Mouse (Mus musculus) forebrain, embryonic 10.5 days (tissue): ENCODE data around the gene Chd5. TPM values are rescaled to one million over a fixed set of nuclear protein-coding genes. Genes with fewer than 3 reads are reported as not detected.

Experiments
- DNase-seq: peaks from one replicate; pipeline ENCODE4 v3.0.0-alpha.2; 2017; ENCODE audit warnings: low spot score; ENCODE audit errors: extremely low spot score
- H3K27ac ChIP-seq: fragments of 300-500 bp; sonication (generic); 2 replicates; pipeline ENCODE4 v1.5.1; 2016; ENCODE audit warnings: mild to moderate bottlenecking
- H3K27me3 ChIP-seq: fragments of 300-500 bp; sonication (generic); 2 replicates; pipeline ENCODE4 v1.6.1; 2016; ENCODE audit warnings: mild to moderate bottlenecking; ENCODE audit not compliant: poor library complexity, severe bottlenecking
- H3K36me3 ChIP-seq: fragments of 300-500 bp; sonication (generic); replicated peaks from 2 replicates; pipeline ENCODE4 v1.6.1; 2016; ENCODE audit warnings: mild to moderate bottlenecking, moderate library complexity
- H3K4me1 ChIP-seq: fragments of 300-500 bp; sonication (generic); 2 replicates; pipeline ENCODE4 v1.6.1; 2016
- H3K4me3 ChIP-seq: fragments of 300-500 bp; sonication (generic); 2 replicates; pipeline ENCODE4 v1.5.1; 2016; ENCODE audit warnings: mild to moderate bottlenecking, moderate library complexity
- H3K9me3 ChIP-seq: fragments of 300-500 bp; sonication (generic); 2 replicates; pipeline ENCODE4 v1.6.1; 2016; ENCODE audit warnings: mild to moderate bottlenecking, moderate library complexity
- WGBS: fragments of 180-500 bp; shearing (Covaris S2); methylation state at CpG from one replicate; pipeline ENCODE4 v1.1.7; 2016; 5-methylcytosine and 5-hydroxymethylcytosine counted together
- polyA plus RNA-seq: library from polyadenylated mRNA; unstranded; fragments of >200 nt; fragmentation: Nextera tagmentation; extraction: Ambion mirVana; gene quantifications from 2 replicates; pipeline ENCODE4 v1.2.1, GENCODE M21; 2016

Chd5 gene
- polyA plus RNA-seq, 1 experiment from 2014 or later: 0.31 TPM

GRCm38 (mm10) chr4:152345120-152345889 lies 6.9 kb downstream of the Chd5 start:
- peaks cover 32% of the 10 kb centered on the region for H3K4me1 ChIP-seq
- H3K9me3 ChIP-seq: no peaks in the 10 kb centered on the region
- no peak overlapping the region for H3K27ac ChIP-seq
- no peak for DNase-seq
- WGBS: 60% methylated on average over 7 of the region's 7 CpGs
- peaks cover 79% of the 10 kb centered on the region for H3K27me3 ChIP-seq
- no peaks in the 10 kb centered on the region for H3K36me3 ChIP-seq
- no peak overlapping the region for H3K4me3 ChIP-seq

DNA sequence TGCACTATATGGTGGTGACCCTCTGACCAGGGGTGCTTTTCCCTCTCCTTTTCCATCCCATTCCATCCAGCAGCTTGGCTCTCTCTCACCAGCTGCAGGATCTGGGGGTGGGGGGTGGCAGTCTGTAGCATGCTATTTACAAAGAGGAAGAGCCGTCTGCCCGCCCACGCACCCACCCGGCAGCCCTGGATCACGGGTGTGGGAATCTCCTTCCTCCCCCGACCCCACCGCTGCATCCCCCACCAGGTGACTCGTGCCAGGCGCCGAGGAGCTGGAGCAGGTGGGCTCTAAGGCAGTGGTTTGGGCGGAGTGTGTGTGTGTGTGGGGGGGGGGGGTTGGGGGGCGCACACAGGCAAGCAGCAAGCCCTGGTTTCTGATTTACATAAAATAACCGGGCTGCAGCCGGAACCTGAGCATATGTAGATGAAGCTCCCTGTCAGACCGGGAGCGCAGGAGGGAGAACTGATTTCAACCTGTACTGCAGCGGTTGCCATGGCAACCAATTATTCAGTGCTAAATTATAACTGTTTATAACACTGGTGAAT lies 11.5 kb downstream of the Chd5 start:
- Histone ChIP-seq H3K27me3 (peaks cover 66% of the 10 kb centered on the region), H3K4me3 (no peak overlapping the region), H3K36me3 (no peaks in the 10 kb centered on the region), H3K4me1 (peaks cover 33% of the 10 kb centered on the region), H3K9me3 (no peaks in the 10 kb centered on the region), H3K27ac (0 out of 2 replicates have a peak overlapping the region, but pooled peaks have one; percentile 15)
- no peak for DNase-seq
- 24% methylated on average over 16 of the region's 17 CpGs for WGBS

DNA sequence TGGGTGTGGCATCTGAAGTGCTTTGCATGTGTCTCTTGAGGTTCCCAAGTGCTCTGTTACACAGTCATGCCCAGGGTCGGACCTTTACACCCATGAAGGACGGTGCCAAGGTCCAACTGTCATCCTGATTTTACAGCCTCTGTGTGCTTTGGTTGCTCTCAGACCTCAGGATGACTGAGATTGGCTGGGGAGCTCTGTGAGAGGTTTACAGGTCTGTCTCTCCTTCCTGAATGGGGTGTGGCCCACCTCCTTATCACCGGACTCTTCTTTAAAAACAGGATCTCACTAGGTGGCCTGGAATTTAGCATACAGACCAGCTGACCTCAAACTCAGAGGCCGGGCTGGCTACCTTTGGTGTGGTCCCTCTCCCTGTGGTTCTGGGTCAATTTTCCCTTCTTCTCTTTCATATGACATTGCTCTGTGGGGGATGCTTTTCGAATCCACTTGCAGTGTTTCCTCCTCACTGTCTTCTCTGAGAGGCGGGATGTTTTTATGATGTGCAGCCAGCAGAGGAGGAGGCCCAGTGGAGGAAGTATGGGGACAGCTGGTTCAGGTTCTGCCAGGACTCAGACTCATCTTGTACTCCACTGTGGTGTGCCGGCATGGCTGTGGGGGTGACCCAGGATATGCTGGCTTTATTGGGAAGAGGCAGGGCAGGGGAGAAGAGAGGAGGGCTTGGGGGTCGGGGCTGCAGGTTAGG lies 12.4 kb downstream of the Chd5 start:
- Histone ChIP-seq H3K27me3 (peaks cover 65% of the 10 kb centered on the region), H3K4me1 (peaks cover 29% of the 10 kb centered on the region), H3K9me3 (no peaks in the 10 kb centered on the region), H3K4me3 (no peak overlapping the region), H3K36me3 (no peaks in the 10 kb centered on the region), H3K27ac (no peak overlapping the region)
- 48% methylated on average over 8 of the region's 8 CpGs for WGBS
- DNase-seq: no peak

- no peak overlapping the region for H3K4me3 ChIP-seq
- 13% methylated on average over 14 of the region's 14 CpGs for WGBS
- H3K36me3 ChIP-seq: no peaks in the 10 kb centered on the region
- no peak overlapping the region for H3K27ac ChIP-seq
- peaks cover 29% of the 10 kb centered on the region for H3K4me1 ChIP-seq
- peaks cover 58% of the 10 kb centered on the region for H3K27me3 ChIP-seq
- no peaks in the 10 kb centered on the region for H3K9me3 ChIP-seq
- DNase-seq: no peak
These were observed 13.2 kb downstream of the Chd5 start for GRCm38 (mm10) chr4:152351422-152352305.

- no peak overlapping the region for H3K27ac ChIP-seq
- peaks cover 44% of the 10 kb centered on the region for H3K27me3 ChIP-seq
- peaks cover 27% of the 10 kb centered on the region for H3K4me1 ChIP-seq
- no peak overlapping the region for H3K4me3 ChIP-seq
- 86% methylated on average over 14 of the region's 14 CpGs for WGBS
- no peaks in the 10 kb centered on the region for H3K36me3 ChIP-seq
- no peak for DNase-seq
- H3K9me3 ChIP-seq: no peaks in the 10 kb centered on the region
These were observed 15.6 kb downstream of the Chd5 start for GRCm38 (mm10) chr4:152353886-152354637.

GRCm38 (mm10) chr4:152355672-152356071 lies 17.2 kb downstream of the Chd5 start:
- Histone ChIP-seq H3K9me3 (no peaks in the 10 kb centered on the region), H3K27ac (no peak overlapping the region), H3K4me1 (peaks cover 27% of the 10 kb centered on the region), H3K27me3 (peaks cover 44% of the 10 kb centered on the region), H3K36me3 (no peaks in the 10 kb centered on the region), H3K4me3 (no peak overlapping the region)
- 83% methylated on average over 7 of the region's 7 CpGs for WGBS
- DNase-seq: no peak

- no peak for DNase-seq
- peaks cover 26% of the 10 kb centered on the region for H3K4me1 ChIP-seq
- peaks cover 30% of the 10 kb centered on the region for H3K27me3 ChIP-seq
- no peak overlapping the region for H3K4me3 ChIP-seq
- H3K27ac ChIP-seq: no peak overlapping the region
- no peaks in the 10 kb centered on the region for H3K36me3 ChIP-seq
- no peaks in the 10 kb centered on the region for H3K9me3 ChIP-seq
- WGBS: 5% methylated on average over 11 of the region's 11 CpGs
These were observed 21.2 kb downstream of the Chd5 start for GRCm38 (mm10) chr4:152359700-152360099.

DNA sequence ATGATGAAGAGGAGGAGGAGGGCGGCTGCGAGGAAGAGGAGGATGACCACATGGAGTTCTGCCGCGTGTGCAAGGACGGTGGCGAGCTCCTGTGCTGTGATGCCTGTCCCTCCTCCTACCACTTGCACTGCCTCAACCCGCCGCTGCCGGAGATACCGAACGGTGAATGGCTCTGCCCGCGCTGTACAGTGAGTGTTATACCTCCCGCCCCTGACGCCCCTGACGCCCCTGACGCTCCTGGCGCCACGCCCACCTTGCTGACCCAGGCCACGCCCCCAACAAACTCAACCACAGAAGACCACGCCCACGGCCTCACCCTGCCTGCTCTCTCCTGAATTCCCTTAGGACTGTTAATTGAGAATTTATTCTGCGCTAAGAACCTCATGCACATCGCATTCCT lies 22.4 kb downstream of the Chd5 start:
- Histone ChIP-seq H3K4me3 (peak overlapping the region; percentile 48), H3K27ac (peak overlapping the region; percentile 51; the same call in 1 of the 2 replicates), H3K27me3 (peaks cover 30% of the 10 kb centered on the region), H3K36me3 (no peaks in the 10 kb centered on the region), H3K9me3 (no peaks in the 10 kb centered on the region), H3K4me1 (peaks cover 37% of the 10 kb centered on the region)
- peak; percentile 80 for DNase-seq
- 2% methylated on average over 24 of the region's 24 CpGs for WGBS

DNA sequence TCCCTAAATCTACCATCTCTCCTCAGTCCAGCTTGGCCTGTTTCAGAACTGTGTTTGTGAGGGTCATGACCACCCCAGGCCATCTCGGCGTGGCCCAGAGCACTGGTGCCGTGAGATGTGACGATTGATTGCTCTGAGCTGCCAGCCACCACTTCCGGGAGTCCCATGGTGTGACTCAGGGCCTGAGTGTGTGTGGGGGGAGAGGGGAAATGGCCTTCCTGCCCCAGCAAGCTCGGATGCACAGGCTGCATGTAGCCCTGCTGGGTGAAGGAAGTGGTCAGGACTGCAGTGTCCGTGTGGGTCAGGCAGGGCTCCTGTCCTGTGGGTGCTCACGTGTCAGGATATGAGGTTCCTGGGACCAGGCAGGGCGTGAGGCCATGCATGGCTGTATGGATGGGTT lies 23.7 kb downstream of the Chd5 start:
- Histone ChIP-seq H3K4me3 (no peak overlapping the region), H3K27ac (no peak overlapping the region), H3K4me1 (peaks cover 41% of the 10 kb centered on the region), H3K27me3 (peaks cover 30% of the 10 kb centered on the region), H3K9me3 (no peaks in the 10 kb centered on the region), H3K36me3 (no peaks in the 10 kb centered on the region)
- DNase-seq: no peak
- WGBS: 80% methylated on average over 9 of the region's 9 CpGs

- no peak for DNase-seq
- H3K9me3 ChIP-seq: no peaks in the 10 kb centered on the region
- peaks cover 24% of the 10 kb centered on the region for H3K27me3 ChIP-seq
- H3K27ac ChIP-seq: no peak overlapping the region
- peaks cover 40% of the 10 kb centered on the region for H3K4me1 ChIP-seq
- no peak overlapping the region for H3K4me3 ChIP-seq
- WGBS: 71% methylated on average over 7 of the region's 7 CpGs
- H3K36me3 ChIP-seq: no peaks in the 10 kb centered on the region
These were observed 26.8 kb downstream of the Chd5 start for GRCm38 (mm10) chr4:152365228-152365627.

DNA sequence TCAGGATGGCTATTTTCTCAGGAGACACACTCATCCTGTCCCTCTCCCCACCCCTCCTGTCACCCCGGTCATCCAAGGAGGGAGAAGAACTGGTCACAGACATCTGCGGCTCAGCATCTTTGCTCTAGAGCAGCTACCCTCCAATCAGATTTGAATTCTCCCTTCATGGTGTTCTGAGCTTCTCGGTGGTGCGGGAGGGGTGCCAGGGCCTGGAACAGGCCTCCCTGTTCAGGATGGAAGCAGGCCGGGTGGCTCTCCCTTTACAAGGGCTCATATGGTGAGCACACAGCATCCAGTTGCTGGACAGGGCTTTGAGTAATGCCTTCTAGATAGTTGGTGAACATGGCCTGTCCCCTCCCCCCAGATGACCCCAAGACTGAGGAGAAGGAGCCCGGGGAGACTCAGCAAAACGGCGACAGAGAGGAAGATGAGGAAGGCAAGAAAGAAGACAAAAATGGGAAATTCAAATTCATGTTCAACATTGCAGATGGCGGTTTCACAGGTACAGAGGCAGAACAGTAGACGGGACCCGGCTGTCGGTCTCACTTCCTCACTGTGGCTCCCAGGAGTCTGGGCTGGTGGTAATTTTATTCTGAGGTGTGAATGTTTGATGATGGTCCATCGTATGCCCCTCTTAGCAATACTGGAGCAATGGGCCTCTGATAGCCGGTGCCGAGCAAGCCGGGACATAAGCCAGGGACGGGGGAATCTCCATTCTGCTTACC lies 44.2 kb downstream of the Chd5 start:
- 90% methylated on average over 17 of the region's 17 CpGs for WGBS
- H3K27me3 ChIP-seq: no peaks in the 10 kb centered on the region
- DNase-seq: no peak
- H3K36me3 ChIP-seq: no peaks in the 10 kb centered on the region
- H3K4me1 ChIP-seq: 0 out of 2 replicates have a peak, but pooled peaks cover 5% of the 10 kb centered on the region
- H3K4me3 ChIP-seq: no peak overlapping the region
- no peak overlapping the region for H3K27ac ChIP-seq
- no peaks in the 10 kb centered on the region for H3K9me3 ChIP-seq
